Mouse (Mus musculus): ENCODE results near the gene Prpsap2.

Gene Prpsap2

GRCm38 (mm10) chr11:61719826-61720225 lies 42.1 kb downstream of the Prpsap2 start:
- in situ Hi-C loops (cut with MboI; ENCODE audit: low pct_unique_long_range_greater_than_20kb in 1 of 2, low sequenced_read_pairs in 2 of 2, unreplicated experiment in 1 of 2), result loop anchor here (5.0 to 10.0 kb wide), 3 partner anchors 53 to 305 kb away; no protein-coding TSS in a partner anchor

- in situ Hi-C loops (cut with MboI; ENCODE audit: low pct_unique_long_range_greater_than_20kb in 1 of 2, low sequenced_read_pairs in 2 of 2, unreplicated experiment in 1 of 2), result loop anchor here (5.0 to 10.0 kb wide), 3 partner anchors 52 to 305 kb away; no protein-coding TSS in a partner anchor
Measured at GRCm38 (mm10) chr11:61719387-61719786, 42.5 kb downstream of the Prpsap2 start.

GRCm38 (mm10) chr11:61717990-61718389 lies 43.9 kb downstream of the Prpsap2 start:
- in situ Hi-C loops (cut with MboI; ENCODE audit: low pct_unique_long_range_greater_than_20kb in 1 of 2, low sequenced_read_pairs in 2 of 2, unreplicated experiment in 1 of 2), result loop anchor here (5.0 to 10.0 kb wide), 3 partner anchors 51 to 303 kb away; no protein-coding TSS in a partner anchor

- in situ Hi-C loops (cut with MboI; ENCODE audit: low pct_unique_long_range_greater_than_20kb in 1 of 2, low sequenced_read_pairs in 2 of 2, unreplicated experiment in 1 of 2), result loop anchor here (5.0 to 10.0 kb wide), 3 partner anchors 48 to 300 kb away; no protein-coding TSS in a partner anchor
Measured at GRCm38 (mm10) chr11:61715130-61715529, 46.8 kb downstream of the Prpsap2 start.

- in situ Hi-C loops (cut with MboI; ENCODE audit: low pct_unique_long_range_greater_than_20kb in 1 of 2, low sequenced_read_pairs in 2 of 2, unreplicated experiment in 1 of 2), result loop anchor here (5.0 to 10.0 kb wide), 3 partner anchors 47 to 300 kb away; no protein-coding TSS in a partner anchor
Measured at GRCm38 (mm10) chr11:61714346-61715117, 47.4 kb downstream of the Prpsap2 start.

- in situ Hi-C loops (cut with MboI; ENCODE audit: low pct_unique_long_range_greater_than_20kb in 1 of 2, low sequenced_read_pairs in 2 of 2, unreplicated experiment in 1 of 2), result loop anchor here (10.0 kb wide), 2 partner anchors 89 to 299 kb away; no protein-coding TSS in a partner anchor
Measured at GRCm38 (mm10) chr11:61713157-61713855, 48.6 kb downstream of the Prpsap2 start.

GRCm38 (mm10) chr11:61708928-61709327 lies 53.0 kb downstream of the Prpsap2 start:
- in situ Hi-C loops (cut with MboI; ENCODE audit: low pct_unique_long_range_greater_than_20kb in 1 of 2, low sequenced_read_pairs in 2 of 2, unreplicated experiment in 1 of 2), result no loop called here

GRCm38 (mm10) chr11:61706232-61706631 lies 55.7 kb downstream of the Prpsap2 start:
- in situ Hi-C loops (cut with MboI; ENCODE audit: low pct_unique_long_range_greater_than_20kb in 1 of 2, low sequenced_read_pairs in 2 of 2, unreplicated experiment in 1 of 2), result no loop called here

GRCm38 (mm10) chr11:61705581-61705980 lies 56.3 kb downstream of the Prpsap2 start:
- in situ Hi-C loops (cut with MboI; ENCODE audit: low pct_unique_long_range_greater_than_20kb in 1 of 2, low sequenced_read_pairs in 2 of 2, unreplicated experiment in 1 of 2), result no loop called here

- in situ Hi-C loops (cut with MboI; ENCODE audit: low pct_unique_long_range_greater_than_20kb in 1 of 2, low sequenced_read_pairs in 2 of 2, unreplicated experiment in 1 of 2), result no loop called here
Measured at GRCm38 (mm10) chr11:61702494-61702893, 59.4 kb downstream of the Prpsap2 start.

GRCm38 (mm10) chr11:61701696-61702095 lies 60.2 kb downstream of the Prpsap2 start:
- in situ Hi-C loops (cut with MboI; ENCODE audit: low pct_unique_long_range_greater_than_20kb in 1 of 2, low sequenced_read_pairs in 2 of 2, unreplicated experiment in 1 of 2), result no loop called here

- in situ Hi-C loops (cut with MboI; ENCODE audit: low pct_unique_long_range_greater_than_20kb in 1 of 2, low sequenced_read_pairs in 2 of 2, unreplicated experiment in 1 of 2), result no loop called here
Measured at GRCm38 (mm10) chr11:61699933-61700332, 62.0 kb downstream of the Prpsap2 start.

GRCm38 (mm10) chr11:61699460-61699859 lies 62.4 kb downstream of the Prpsap2 start:
- in situ Hi-C loops (cut with MboI; ENCODE audit: low pct_unique_long_range_greater_than_20kb in 1 of 2, low sequenced_read_pairs in 2 of 2, unreplicated experiment in 1 of 2), result no loop called here

- in situ Hi-C loops (cut with MboI; ENCODE audit: low pct_unique_long_range_greater_than_20kb in 1 of 2, low sequenced_read_pairs in 2 of 2, unreplicated experiment in 1 of 2), result no loop called here
Measured at GRCm38 (mm10) chr11:61698852-61699251, 63.0 kb downstream of the Prpsap2 start.

- in situ Hi-C loops (cut with MboI; ENCODE audit: low pct_unique_long_range_greater_than_20kb in 1 of 2, low sequenced_read_pairs in 2 of 2, unreplicated experiment in 1 of 2), result no loop called here
Measured at GRCm38 (mm10) chr11:61692996-61693395, 68.9 kb downstream of the Prpsap2 start.

GRCm38 (mm10) chr11:61687595-61687994 lies 74.3 kb downstream of the Prpsap2 start:
- in situ Hi-C loops (cut with MboI; ENCODE audit: low pct_unique_long_range_greater_than_20kb in 1 of 2, low sequenced_read_pairs in 2 of 2, unreplicated experiment in 1 of 2), result no loop called here

GRCm38 (mm10) chr11:61686906-61687453 lies 74.9 kb downstream of the Prpsap2 start:
- in situ Hi-C loops (cut with MboI; ENCODE audit: low pct_unique_long_range_greater_than_20kb in 1 of 2, low sequenced_read_pairs in 2 of 2, unreplicated experiment in 1 of 2), result no loop called here

GRCm38 (mm10) chr11:61686141-61686540 lies 75.7 kb downstream of the Prpsap2 start:
- in situ Hi-C loops (cut with MboI; ENCODE audit: low pct_unique_long_range_greater_than_20kb in 1 of 2, low sequenced_read_pairs in 2 of 2, unreplicated experiment in 1 of 2), result no loop called here

- in situ Hi-C loops (cut with MboI; ENCODE audit: low pct_unique_long_range_greater_than_20kb in 1 of 2, low sequenced_read_pairs in 2 of 2, unreplicated experiment in 1 of 2), result no loop called here
Measured at GRCm38 (mm10) chr11:61685119-61685725, 76.7 kb downstream of the Prpsap2 start.
